Mouse (Mus musculus) kidney, postnatal 14 days (tissue): ENCODE measurements at regions not wholly inside any gene's neighbourhood (a gene's known extent, or its start where the extent isn't known, plus 50 kb on each side); places are given as distances from the start of the nearest gene placed in this dataset.

Experiments
- DNase-seq: peaks from one replicate; pipeline ENCODE4 v3.0.0; 2022; ENCODE audit warnings: mixed read lengths

- no peak for DNase-seq
These were observed 54.4 kb downstream of the Irf2bpl start for GRCm38 (mm10) chr12:86830247-86830585.

- no peak for DNase-seq
These were observed 54.9 kb downstream of the Irf2bpl start for GRCm38 (mm10) chr12:86829581-86830246.

GRCm38 (mm10) chr12:86827241-86827606, 57.4 kb downstream of the Irf2bpl start:
- no peak for DNase-seq

GRCm38 (mm10) chr12:86826420-86827240, 58.0 kb downstream of the Irf2bpl start:
- DNase-seq, result peak; percentile 55

- peak; percentile 79 for DNase-seq
These were observed 58.8 kb downstream of the Irf2bpl start for GRCm38 (mm10) chr12:86825584-86826419.

- peak; percentile 95 for DNase-seq
These were observed 59.6 kb downstream of the Irf2bpl start for GRCm38 (mm10) chr12:86824860-86825583.

GRCm38 (mm10) chr12:86823855-86824589, 60.6 kb downstream of the Irf2bpl start:
- DNase-seq, result peak; percentile 97

- no peak for DNase-seq
These were observed 61.1 kb downstream of the Irf2bpl start for GRCm38 (mm10) chr12:86823488-86823854.

GRCm38 (mm10) chr12:86821183-86821582, 63.4 kb downstream of the Irf2bpl start:
- DNase-seq, result no peak

GRCm38 (mm10) chr12:86819568-86819967, 65.0 kb downstream of the Irf2bpl start:
- DNase-seq, result no peak

- DNase-seq, result no peak
These were observed 65.4 kb downstream of the Irf2bpl start for GRCm38 (mm10) chr12:86819163-86819562.

GRCm38 (mm10) chr12:86818201-86818600, 66.4 kb downstream of the Irf2bpl start:
- DNase-seq, result no peak

- DNase-seq, result peak; percentile 87
These were observed 67.6 kb downstream of the Irf2bpl start for GRCm38 (mm10) chr12:86816702-86817610.

GRCm38 (mm10) chr12:86816171-86816701, 68.4 kb downstream of the Irf2bpl start:
- no peak for DNase-seq

- DNase-seq, result no peak
These were observed 69.9 kb downstream of the Irf2bpl start for GRCm38 (mm10) chr12:86814740-86815139.
